Mouse (Mus musculus): ENCODE results near the gene Tfeb. TPM values are rescaled to one million over a fixed set of nuclear protein-coding genes. Genes with fewer than 3 reads are reported as not detected.

Gene Tfeb
- total and polyA plus RNA-seq, 3 experiments = 16.4 to 22.8 TPM; not detected in 1

DNA sequence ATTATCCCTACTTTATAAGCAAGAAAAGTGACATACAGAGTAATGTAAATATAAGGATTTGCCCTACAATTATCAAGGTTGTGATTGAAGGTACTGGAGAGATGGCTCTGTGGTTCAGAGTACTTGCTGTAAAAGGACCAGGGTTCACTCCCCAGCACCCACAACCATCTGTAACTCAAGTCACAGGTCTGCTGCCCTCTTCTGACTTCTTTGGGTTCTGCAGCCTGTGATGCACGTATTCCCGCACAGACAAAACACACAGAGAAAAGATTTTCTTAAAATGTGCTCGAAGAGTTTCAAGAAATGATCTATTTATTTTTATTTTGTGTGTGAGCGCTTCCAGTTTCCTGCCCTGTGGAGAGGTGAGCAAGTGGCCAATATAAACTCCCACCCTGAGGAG lies 66.8 kb downstream of the Tfeb start:
- Histone ChIP-seq H3K27me3 (ENCODE audit: control insufficient read depth in 1 of 2, insufficient read depth in 2 of 2, low read length in 2 of 2) (peaks cover 2% of the 10 kb centered on the region in 2 experiments; a peak in 1 of 4 replicates), H3K27ac (ENCODE audit: control insufficient read depth, low read depth, low read length) (no peak overlapping the region), H3K36me3 (ENCODE audit: control insufficient read depth in 1 of 2, insufficient read depth in 2 of 2, low read length in 2 of 2) (no peaks in the 10 kb centered on the region), H3K79me2 (ENCODE audit: control insufficient read depth, insufficient read depth, low read length, poor library complexity) (no peaks in the 10 kb centered on the region), H3K4me1 (ENCODE audit: control insufficient read depth in 1 of 2, insufficient read depth in 2 of 2, low read length in 2 of 2) (no peaks in the 10 kb centered on the region), H3K9me3 (replicated peaks; ENCODE audit: insufficient read depth, low read length) (no peaks in the 10 kb centered on the region), H3K4me3 (ENCODE audit: control insufficient read depth in 1 of 2, insufficient read depth in 1 of 2, low read depth in 2 of 2, low read length in 2 of 2) (no peak overlapping the region), H3K9ac (ENCODE audit: control insufficient read depth, low read depth, low read length, poor library complexity, severe bottlenecking) (no peak overlapping the region)
- peak; percentile 55 for DNase-seq (ENCODE audit: low read depth, low spot score)
- TF ChIP-seq SMC3 (IDR thresholded peaks at IDR 0.05; ENCODE audit: low read depth, low read length) (peak; percentile 37), USF1 (IDR thresholded peaks at IDR 0.05; ENCODE audit: low read depth, low read length) (no peak), CTCF (IDR thresholded peaks at IDR 0.05 in 2 of 3, conservative IDR thresholded peaks at IDR 0.05 in 1 of 3; ENCODE audit: control insufficient read depth in 1 of 3, insufficient read depth in 1 of 3, low read depth in 2 of 3, low read length in 3 of 3, poor library complexity in 1 of 3, severe bottlenecking in 1 of 3) (peak; percentile 23 to 29 (median 29); a peak in 5 of 6 replicates)

DNA sequence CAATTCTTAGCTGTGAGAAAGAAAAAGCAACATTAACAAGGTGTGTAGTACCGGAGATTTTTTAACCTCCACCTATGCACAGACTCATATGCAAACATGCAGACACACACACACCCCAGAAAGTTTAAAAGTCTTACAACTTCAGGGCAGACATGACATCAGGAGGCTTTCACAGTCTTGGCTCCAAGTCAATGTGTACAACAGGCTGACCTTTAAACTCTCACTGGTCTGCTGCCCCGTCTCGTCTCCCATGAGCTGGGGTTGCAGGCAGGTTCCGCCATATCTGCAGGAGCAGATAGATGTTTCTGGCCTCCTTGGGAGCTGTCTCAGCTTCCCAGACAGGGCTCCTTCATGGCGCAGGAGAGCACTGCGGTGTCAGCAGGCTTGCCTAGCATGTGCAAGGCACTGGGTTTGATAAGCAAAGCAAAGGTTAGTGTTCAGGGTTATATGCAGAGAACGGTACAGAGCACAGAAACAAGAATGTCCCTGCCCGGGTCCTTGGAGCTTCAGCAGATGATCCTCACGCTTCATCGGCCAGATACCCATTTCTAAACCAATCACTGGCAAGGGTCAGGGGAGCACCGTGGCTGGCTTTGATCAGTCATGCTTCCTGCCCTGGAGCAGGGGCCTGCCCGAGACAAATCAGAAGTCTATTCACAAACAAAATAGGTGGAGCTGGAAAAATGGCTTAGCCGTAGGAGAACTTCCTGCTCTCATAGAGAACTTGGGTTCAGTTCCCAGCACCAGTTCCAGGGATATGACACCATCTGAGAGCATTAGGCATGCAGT lies 68.4 kb downstream of the Tfeb start:
- H3K79me2 ChIP-seq (ENCODE audit: control insufficient read depth, insufficient read depth, low read length, poor library complexity) = no peaks in the 10 kb centered on the region
- H3K4me1 ChIP-seq (ENCODE audit: control insufficient read depth in 1 of 2, insufficient read depth in 2 of 2, low read length in 2 of 2) = no peaks in the 10 kb centered on the region
- no peak for DNase-seq (ENCODE audit: low read depth, low spot score)
- H3K9me3 ChIP-seq (replicated peaks; ENCODE audit: insufficient read depth, low read length) = no peaks in the 10 kb centered on the region
- no peak overlapping the region for H3K9ac ChIP-seq (ENCODE audit: control insufficient read depth, low read depth, low read length, poor library complexity, severe bottlenecking)
- peaks cover 2% of the 10 kb centered on the region in 2 experiments; a peak in 1 of 4 replicates for H3K27me3 ChIP-seq (ENCODE audit: control insufficient read depth in 1 of 2, insufficient read depth in 2 of 2, low read length in 2 of 2)
- H3K36me3 ChIP-seq (ENCODE audit: control insufficient read depth in 1 of 2, insufficient read depth in 2 of 2, low read length in 2 of 2) = no peaks in the 10 kb centered on the region
- TF ChIP-seq USF1 (IDR thresholded peaks at IDR 0.05; ENCODE audit: low read depth, low read length) (no peak), UBTF (IDR thresholded peaks at IDR 0.05; ENCODE audit: borderline replicate concordance, insufficient read depth, low read depth, low read length) (no peak), TCF12 (IDR thresholded peaks at IDR 0.05; ENCODE audit: low read depth, low read length) (no peak), ETS1 (IDR thresholded peaks at IDR 0.05; ENCODE audit: low read depth, low read length) (no peak), ZKSCAN1 (IDR thresholded peaks at IDR 0.05; ENCODE audit: low read depth, low read length) (no peak), ZC3H11A (IDR thresholded peaks at IDR 0.05; ENCODE audit: low read depth, low read length) (no peak), GABPA (IDR thresholded peaks at IDR 0.05; ENCODE audit: low read depth, low read length) (no peak), CTCF (IDR thresholded peaks at IDR 0.05 in 2 of 3, conservative IDR thresholded peaks at IDR 0.05 in 1 of 3; ENCODE audit: control insufficient read depth in 1 of 3, insufficient read depth in 1 of 3, low read depth in 2 of 3, low read length in 3 of 3, poor library complexity in 1 of 3, severe bottlenecking in 1 of 3) (no peak), MAFK (IDR thresholded peaks at IDR 0.05; ENCODE audit: borderline replicate concordance, low read depth, low read length) (no peak)
- no peak overlapping the region for H3K27ac ChIP-seq (ENCODE audit: control insufficient read depth, low read depth, low read length)
- no peak overlapping the region for H3K4me3 ChIP-seq (ENCODE audit: control insufficient read depth in 1 of 2, insufficient read depth in 1 of 2, low read depth in 2 of 2, low read length in 2 of 2)

DNA sequence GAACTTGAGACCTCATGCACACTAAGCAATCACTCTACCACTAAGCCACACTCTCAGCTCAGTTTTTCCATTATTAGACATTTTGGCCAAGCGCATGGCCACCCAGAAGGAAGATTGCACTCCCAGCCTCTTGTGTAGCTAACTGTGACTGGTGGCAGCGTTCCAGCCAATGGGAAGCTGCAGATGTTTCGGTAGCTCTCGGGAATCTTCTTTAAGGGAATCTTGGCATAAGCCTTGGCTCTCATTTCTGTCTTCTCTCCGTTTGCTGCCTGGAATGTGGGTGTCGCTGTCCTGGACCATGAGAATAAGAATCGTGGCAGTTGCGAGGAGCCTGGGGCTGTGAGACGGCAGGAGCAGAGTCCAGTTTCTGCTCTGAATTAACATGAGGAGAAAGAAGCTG lies 69.4 kb downstream of the Tfeb start:
- Histone ChIP-seq H3K9ac (ENCODE audit: control insufficient read depth, low read depth, low read length, poor library complexity, severe bottlenecking) (no peak overlapping the region), H3K4me1 (ENCODE audit: control insufficient read depth in 1 of 2, insufficient read depth in 2 of 2, low read length in 2 of 2) (no peaks in the 10 kb centered on the region), H3K9me3 (replicated peaks; ENCODE audit: insufficient read depth, low read length) (no peaks in the 10 kb centered on the region), H3K4me3 (ENCODE audit: control insufficient read depth in 1 of 2, insufficient read depth in 1 of 2, low read depth in 2 of 2, low read length in 2 of 2) (no peak overlapping the region), H3K27ac (ENCODE audit: control insufficient read depth, low read depth, low read length) (no peak overlapping the region), H3K36me3 (ENCODE audit: control insufficient read depth in 1 of 2, insufficient read depth in 2 of 2, low read length in 2 of 2) (no peaks in the 10 kb centered on the region), H3K27me3 (ENCODE audit: control insufficient read depth in 1 of 2, insufficient read depth in 2 of 2, low read length in 2 of 2) (peaks cover 2% of the 10 kb centered on the region in 2 experiments; a peak in 1 of 4 replicates), H3K79me2 (ENCODE audit: control insufficient read depth, insufficient read depth, low read length, poor library complexity) (no peaks in the 10 kb centered on the region)
- TF ChIP-seq RCOR1 (IDR thresholded peaks at IDR 0.05; ENCODE audit: low read depth, low read length) = no peak
- TF ChIP-seq ZMIZ1 (IDR thresholded peaks at IDR 0.05; ENCODE audit: low read depth, low read length) = no peak
- no peak for TF ChIP-seq ZNF384 (IDR thresholded peaks at IDR 0.05; ENCODE audit: low read depth, low read length)
- no peak for TF ChIP-seq POLR2AphosphoS2 (IDR thresholded peaks at IDR 0.05; ENCODE audit: low read length)
- TF ChIP-seq MAFK (IDR thresholded peaks at IDR 0.05; ENCODE audit: borderline replicate concordance, low read depth, low read length) = no peak
- TF ChIP-seq ZC3H11A (IDR thresholded peaks at IDR 0.05; ENCODE audit: low read depth, low read length) = no peak
- no peak for TF ChIP-seq EP300 (IDR thresholded peaks at IDR 0.05; ENCODE audit: low read depth in 1 of 2, low read length in 2 of 2)
- no peak for TF ChIP-seq ELF1 (IDR thresholded peaks at IDR 0.05; ENCODE audit: low read depth, low read length)
- TF ChIP-seq E2F4 (IDR thresholded peaks at IDR 0.05; ENCODE audit: borderline replicate concordance, low read depth, low read length) = no peak
- no peak for TF ChIP-seq TBP (IDR thresholded peaks at IDR 0.05; ENCODE audit: low read depth, low read length)
- TF ChIP-seq TAL1 (IDR thresholded peaks at IDR 0.05; ENCODE audit: low read length) = no peak
- no peak for TF ChIP-seq NRF1 (IDR thresholded peaks at IDR 0.05; ENCODE audit: insufficient read depth, low read depth, low read length, poor library complexity, severe bottlenecking)
- no peak for TF ChIP-seq GATA1 (IDR thresholded peaks at IDR 0.05; ENCODE audit: low read depth, low read length)
- DNase-seq (ENCODE audit: low read depth, low spot score) = no peak
